Mouse (Mus musculus) common myeloid progenitor, adult 5-6 weeks (primary cell): ENCODE results near the gene Yars. TPM values are rescaled to one million over a fixed set of nuclear protein-coding genes. Genes with fewer than 3 reads are reported as not detected.

Experiments
- ATAC-seq: replicated peaks from 2 replicates; pipeline ENCODE4 v1.8.0; 2016; ENCODE audit warnings: low read depth, mild to moderate bottlenecking, moderate TSS enrichment, inconsistent platforms; ENCODE audit not compliant: poor library complexity, severe bottlenecking
- total RNA-seq: library from RNA; stranded (forward); fragments of 200-1000, 187-1606 nt; gene quantifications from 2 replicates; pipeline ENCODE4 v1.2.3, GENCODE M21; 2017

Yars gene
- total RNA-seq, 1 experiment from 2014 or later, result 62.3 TPM

- ATAC-seq, result no peak
Observed at GRCm38 (mm10) chr4:129247381-129248242, 58.1 kb downstream of the Yars start.

GRCm38 (mm10) chr4:129248243-129248767 lies 58.7 kb downstream of the Yars start:
- no peak for ATAC-seq

GRCm38 (mm10) chr4:129249288-129249687 lies 59.7 kb downstream of the Yars start:
- ATAC-seq, result no peak

GRCm38 (mm10) chr4:129250759-129251481 lies 61.4 kb downstream of the Yars start:
- no peak; the same call in 1 of the 2 replicates for ATAC-seq

GRCm38 (mm10) chr4:129251482-129252125 lies 62.0 kb downstream of the Yars start:
- peak; percentile 62 for ATAC-seq

- ATAC-seq, result no peak
Observed at GRCm38 (mm10) chr4:129252492-129252891, 62.9 kb downstream of the Yars start.

- no peak for ATAC-seq
Observed at GRCm38 (mm10) chr4:129254571-129254970, 65.0 kb downstream of the Yars start.

- peak; percentile 93 for ATAC-seq
Observed at GRCm38 (mm10) chr4:129256450-129257380, 67.2 kb downstream of the Yars start.

- no peak for ATAC-seq
Observed at GRCm38 (mm10) chr4:129259101-129259500, 69.5 kb downstream of the Yars start.

- no peak for ATAC-seq
Observed at GRCm38 (mm10) chr4:129260678-129261077, 71.1 kb downstream of the Yars start.

GRCm38 (mm10) chr4:129261196-129261595 lies 71.6 kb downstream of the Yars start, which contains the start of gene C77080:
Gene C77080, minus strand, starts transcription at chr4:129261404.
- ATAC-seq, result no peak

- peak; percentile 94 for ATAC-seq
Observed at GRCm38 (mm10) chr4:129263225-129264021, 73.9 kb downstream of the Yars start.

GRCm38 (mm10) chr4:129266191-129266590 lies 76.6 kb downstream of the Yars start:
- ATAC-seq, result no peak

GRCm38 (mm10) chr4:129266821-129267220 lies 77.3 kb downstream of the Yars start:
- ATAC-seq, result no peak

- no peak for ATAC-seq
Observed at GRCm38 (mm10) chr4:129268698-129269097, 79.1 kb downstream of the Yars start.
